Comparison of ENCODE assay signal across 8 mouse cellular contexts in the genomic region with DNA sequence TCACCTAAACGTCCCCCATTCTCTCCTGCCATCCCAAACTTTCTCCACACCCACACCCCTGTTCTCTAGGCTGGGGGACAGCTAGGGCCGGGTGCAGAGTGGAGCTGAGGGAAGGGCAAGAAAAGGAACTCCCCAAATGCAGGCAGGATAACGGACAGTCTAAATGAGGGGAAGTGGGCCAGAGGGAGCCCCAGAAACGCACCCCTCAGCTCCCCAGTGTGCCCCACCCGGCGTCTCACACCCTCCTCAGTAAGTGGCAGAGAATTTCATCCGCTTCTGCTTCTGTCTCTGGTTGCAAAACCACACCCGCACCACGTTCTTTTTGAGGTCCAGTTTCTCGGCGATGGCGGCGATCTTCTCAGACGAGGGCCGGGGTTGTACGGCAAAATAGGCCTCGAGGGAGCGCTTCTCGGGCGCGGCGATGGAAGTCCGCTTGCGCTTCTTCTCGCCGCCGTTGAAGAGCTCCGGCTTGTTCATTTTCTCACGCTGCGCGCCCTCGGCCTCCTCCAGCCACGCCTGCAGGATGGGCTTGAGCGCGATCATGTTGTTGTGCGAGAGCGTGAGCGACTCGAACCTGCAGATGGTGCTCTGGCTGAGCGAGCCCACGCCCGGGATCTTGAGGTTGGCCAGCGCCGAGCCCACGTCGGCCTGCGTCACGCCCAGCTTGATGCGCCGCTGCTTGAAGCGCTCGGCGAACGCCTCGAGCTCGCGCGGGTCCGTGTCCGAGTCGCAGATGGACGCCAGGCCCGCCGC. TPM values are rescaled to one million over a fixed set of nuclear protein-coding genes. Genes with fewer than 3 reads are reported as not detected.
DNase-seq lines count a peak whose midpoint lies in the region; ATAC-seq and TF ChIP-seq lines count a peak whose summit lies in the region.

No protein-coding gene starts in this region.

- peaks cover 92% of the 10 kb centered on the region for H3K27me3 ChIP-seq in heart, embryonic 14.5 days (ENCODE audit: control insufficient read depth, insufficient read depth, low read length)
- H3K27me3 ChIP-seq in liver, embryonic 13.5 days = peaks cover 95% of the 10 kb centered on the region

- H3K9ac ChIP-seq in heart, embryonic 14.5 days (ENCODE audit: low read length) = no peak overlapping the region
- H3K9ac ChIP-seq in liver, embryonic 13.5 days = no peak overlapping the region

- TF ChIP-seq CTCF in layer of hippocampus, adult 2 months (conservative IDR thresholded peaks at IDR 0.05) = no peak

- peak overlapping the region; percentile 85 for H3K4me2 ChIP-seq in heart, embryonic 14.5 days (ENCODE audit: low read length)
- peak overlapping the region; percentile 67 for H3K4me2 ChIP-seq in liver, embryonic 13.5 days

- H3K4me1 ChIP-seq in heart, embryonic 14.5 days (ENCODE audit: control insufficient read depth in 2 of 2, insufficient read depth in 2 of 2, low read length in 2 of 2) = peaks cover 0 to 17% of the 10 kb centered on the region in 2 experiments; a peak in 3 of 4 replicates
- H3K4me1 ChIP-seq in liver, embryonic 13.5 days (replicated peaks) = peaks cover 18% of the 10 kb centered on the region

- peak; percentile 24 for DNase-seq in gastrocnemius, postnatal 14 days
- DNase-seq in gastrocnemius, postnatal 36 days = no peak
- peak; percentile 86 for DNase-seq in ZHBTc4 (ENCODE audit: low read depth, low spot score)
- DNase-seq in liver, embryonic 13.5 days = no peak
- DNase-seq in retina, postnatal 1 day = peak; percentile 69
- no peak for DNase-seq in layer of hippocampus, adult 2 months (ENCODE audit: low spot score in 2 of 2)
- no peak for DNase-seq in left cerebral cortex, adult 8-10 months (ENCODE audit: low spot score in 2 of 2)

- H3K27ac ChIP-seq in heart, embryonic 14.5 days (replicated peaks in 1 of 2; ENCODE audit: control insufficient read depth in 1 of 2, insufficient read depth in 1 of 2, low read depth in 2 of 2, low read length in 2 of 2) = no peak overlapping the region
- no peak overlapping the region for H3K27ac ChIP-seq in liver, embryonic 13.5 days
- no peak overlapping the region for H3K27ac ChIP-seq in layer of hippocampus, adult 2 months

- no peaks in the 10 kb centered on the region for H3K9me3 ChIP-seq in heart, embryonic 14.5 days (ENCODE audit: control insufficient read depth, low read length)
- H3K9me3 ChIP-seq in liver, embryonic 13.5 days (replicated peaks) = no peaks in the 10 kb centered on the region

- no peak for ATAC-seq in heart, embryonic 14.5 days (ENCODE audit: insufficient number of reproducible peaks, insufficient read depth, low FRiP score, low read depth)
- no peak for ATAC-seq in liver, embryonic 13.5 days (ENCODE audit: low read depth)

- H3K36me3 ChIP-seq in heart, embryonic 14.5 days (ENCODE audit: control insufficient read depth, insufficient read depth, low read length) = no peaks in the 10 kb centered on the region
- H3K36me3 ChIP-seq in liver, embryonic 13.5 days = no peaks in the 10 kb centered on the region

- peak overlapping the region; percentile 11 to 33 for H3K4me3 ChIP-seq in heart, embryonic 14.5 days (ENCODE audit: control insufficient read depth in 1 of 2, insufficient read depth in 1 of 2, low read depth in 1 of 2, low read length in 2 of 2)
- H3K4me3 ChIP-seq in liver, embryonic 13.5 days (replicated peaks) = peak overlapping the region; percentile 32
- no peak overlapping the region for H3K4me3 ChIP-seq in layer of hippocampus, adult 2 months

- intact Hi-C loops in gastrocnemius, postnatal 14 days (cut with DNase I; ENCODE audit: low total_unique reads) = no loop called here
- intact Hi-C loops in gastrocnemius, postnatal 36 days (cut with DNase I) = loop anchor here (10.0 kb wide), 2 partner anchors 139 to 431 kb away; no protein-coding TSS in a partner anchor

- WGBS in heart, embryonic 14.5 days = under 1% methylated on average over 64 of the region's 64 CpGs
- under 1% methylated on average over 62 of the region's 64 CpGs for WGBS in liver, embryonic 13.5 days (ENCODE audit: insufficient replicate concordance)

RNA-seq across cellular contexts. Expression of a gene that starts 2.1 kb away (rescaled TPM):
- total RNA-seq in gastrocnemius, postnatal 14 days (2021) = 1 to 10 TPM; 1.4 to 2.1 TPM
- total RNA-seq in gastrocnemius, postnatal 36 days (2021) = 1 to 10 TPM; 1.1 TPM
- polyA plus RNA-seq in heart, embryonic 14.5 days (2014; fragmentation: Nextera tagmentation; extraction: Ambion mirVana) = 0.08 TPM in 1 of 2 replicates, not detected in the other
- polyA plus RNA-seq in liver, embryonic 13.5 days (2015; fragmentation: Nextera tagmentation; extraction: Ambion mirVana) = 0.07 and 0.14 TPM in 2 replicates
- total RNA-seq in layer of hippocampus, adult 2 months (2021) = not detected
- under 1 TPM; 0.07 to 0.36 (median 0.13) TPM for total RNA-seq in left cerebral cortex, adult 8-10 months (2022)

RNA-seq across cellular contexts. Expression of a gene that starts 56.8 kb away (rescaled TPM):
- 1 to 10 TPM; 3.3 to 4.5 TPM for total RNA-seq in gastrocnemius, postnatal 14 days (2021)
- 1 to 10 TPM; 1.8 to 2.7 TPM for total RNA-seq in gastrocnemius, postnatal 36 days (2021)
- 16.0 and 17.4 TPM in 2 replicates for polyA plus RNA-seq in heart, embryonic 14.5 days (2014; fragmentation: Nextera tagmentation; extraction: Ambion mirVana)
- 8.0 and 8.7 TPM in 2 replicates for polyA plus RNA-seq in liver, embryonic 13.5 days (2015; fragmentation: Nextera tagmentation; extraction: Ambion mirVana)
- 10 to 100 TPM; 14.8 to 15.7 TPM for total RNA-seq in layer of hippocampus, adult 2 months (2021)
- 10 to 100 TPM; 14.8 to 20.9 (median 18.5) TPM for total RNA-seq in left cerebral cortex, adult 8-10 months (2022)

Comparison
In these comparisons a context has a peak if more than half of its experiments do, and no peak if none do; other contexts are left out.
1. DNase-seq: peak in gastrocnemius, postnatal 14 days (single experiment), ZHBTc4 (single experiment) and retina, postnatal 1 day (single experiment); none in gastrocnemius, postnatal 36 days (0 of 2), liver, embryonic 13.5 days (single experiment), layer of hippocampus, adult 2 months (0 of 2) and left cerebral cortex, adult 8-10 months (0 of 2).